Mouse (Mus musculus) hindbrain, postnatal 0 days (tissue): ENCODE data around the gene Cep250. TPM values are rescaled to one million over a fixed set of nuclear protein-coding genes. Genes with fewer than 3 reads are reported as not detected.

Experiments used
- ATAC-seq: fragments of 200-750 bp; cut with Nextera tagmentation; 2 replicates; pipeline ENCODE4 v1.8.0; 2017; ENCODE audit warnings: mild to moderate bottlenecking, moderate TSS enrichment, moderate library complexity
- DNase-seq: peaks from one replicate; pipeline ENCODE4 v3.0.0-alpha.2; 2015; ENCODE audit warnings: low spot score
- H3K27ac ChIP-seq: fragments of 300-500 bp; sonication (generic); 2 replicates; pipeline ENCODE4 v1.5.1; 2014; ENCODE audit warnings: mild to moderate bottlenecking
- H3K27me3 ChIP-seq: fragments of 300-500 bp; sonication (generic); 2 replicates; pipeline ENCODE4 v1.6.1; 2014; ENCODE audit warnings: low read length, mixed read lengths; ENCODE audit not compliant: insufficient read depth
- H3K36me3 ChIP-seq: fragments of 300-500 bp; sonication (generic); 2 replicates; pipeline ENCODE4 v1.6.1; 2014; ENCODE audit warnings: low read length, mixed read lengths; ENCODE audit not compliant: insufficient read depth
- H3K4me1 ChIP-seq: fragments of 300-500 bp; sonication (generic); 2 replicates; pipeline ENCODE4 v1.6.1; 2014; ENCODE audit warnings: antibody characterized with exemption, low read length, mixed read lengths; ENCODE audit not compliant: insufficient read depth
- H3K4me2 ChIP-seq: fragments of 300-500 bp; sonication (generic); 2 replicates; pipeline ENCODE4 v1.6.1; 2014; ENCODE audit warnings: low read depth, mild to moderate bottlenecking, low read length, moderate library complexity, mixed read lengths
- H3K4me3 ChIP-seq: fragments of 300-500 bp; sonication (generic); 2 replicates; pipeline ENCODE4 v1.5.1; 2014; ENCODE audit warnings: low read length
- H3K9ac ChIP-seq: fragments of 300-500 bp; sonication (generic); replicated peaks from 2 replicates; pipeline ENCODE4 v1.6.1; 2014; ENCODE audit warnings: mild to moderate bottlenecking, low read length, moderate library complexity, mixed read lengths
- H3K9me3 ChIP-seq: fragments of 300-500 bp; sonication (generic); 2 replicates; pipeline ENCODE4 v1.6.1; 2016; ENCODE audit warnings: low read length, mixed read lengths
- CTCF ChIP-seq: IDR thresholded peaks from 2 replicates; pipeline ENCODE4 v1.5.1; 2016; ENCODE audit warnings: antibody characterized with exemption, control low read depth, low read depth
- WGBS: fragments of 180-500 bp; shearing (Covaris S2); extraction: QIAGEN DNeasy Blood & Tissue Kit; methylation state at CpG from one replicate; pipeline ENCODE4 v1.1.7; 2014; 5-methylcytosine and 5-hydroxymethylcytosine counted together
- polyA plus RNA-seq: library from polyadenylated mRNA; unstranded; fragments of >200 nt; fragmentation: Nextera tagmentation; extraction: Ambion mirVana; gene quantifications from 2 replicates; pipeline ENCODE4 v1.2.1, GENCODE M21; 2015
- total RNA-seq: library from RNA; depleted of rRNA; stranded (reverse); fragments of >200 nt; gene quantifications from 2 replicates; pipeline ENCODE4 v1.2.3, GENCODE M21; 2014; rRNA removed

Gene Cep250
- total and polyA plus RNA-seq, 2 experiments from 2014 or later: 13.1 to 24.9 TPM

DNA sequence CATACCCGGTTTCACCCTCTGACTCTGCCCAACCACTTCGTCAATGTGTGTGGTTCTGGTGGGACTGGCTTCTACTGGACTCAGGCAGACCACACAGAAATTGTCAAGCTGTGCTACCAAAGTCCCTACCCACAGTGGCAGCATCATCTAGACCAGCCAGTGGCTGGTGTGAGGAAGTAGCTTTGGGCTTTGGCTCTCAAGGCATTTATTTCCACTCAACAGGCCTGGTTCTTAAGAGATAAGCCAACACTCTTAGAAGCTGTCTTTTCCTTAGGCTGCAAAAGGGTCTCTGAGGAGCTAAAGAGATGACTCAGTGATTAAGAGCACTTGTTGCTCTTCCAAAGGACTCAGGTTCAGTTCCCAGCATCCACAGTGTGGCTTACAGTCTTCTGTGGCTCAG lies 65.5 kb downstream of the Cep250 start:
- 81% methylated on average over 2 of the region's 2 CpGs for WGBS

DNA sequence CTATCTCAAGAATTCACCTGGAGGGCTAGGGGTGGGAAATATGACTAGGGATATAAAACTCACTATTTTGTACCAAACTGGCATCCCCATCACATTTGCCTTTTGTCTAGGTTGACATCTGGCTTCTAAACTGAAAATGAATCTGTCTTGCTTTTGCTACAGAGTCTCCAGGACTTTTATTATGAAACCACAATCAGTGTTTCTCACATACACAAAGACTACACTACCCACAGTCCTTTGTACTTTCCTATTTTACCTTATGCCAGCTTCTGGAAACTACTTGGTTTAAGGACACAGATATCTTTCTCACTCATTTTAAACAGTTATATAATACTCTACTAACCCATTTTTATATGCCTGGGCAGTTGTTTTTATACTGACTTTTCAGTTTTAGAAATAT lies 69.2 kb downstream of the Cep250 start:
- Histone ChIP-seq H3K9ac (no peak overlapping the region), H3K4me2 (no peak overlapping the region), H3K27me3 (no peaks in the 10 kb centered on the region), H3K27ac (no peak overlapping the region), H3K4me1 (no peaks in the 10 kb centered on the region), H3K9me3 (no peaks in the 10 kb centered on the region), H3K36me3 (no peaks in the 10 kb centered on the region), H3K4me3 (no peak overlapping the region)
- ATAC-seq (no peak), DNase-seq (peak; percentile 31)
- TF ChIP-seq CTCF: no peak

More for the DNA sequence above, 65.5 kb downstream of the Cep250 start:
- Histone ChIP-seq H3K9ac (no peak overlapping the region), H3K27ac (no peak overlapping the region), H3K27me3 (no peaks in the 10 kb centered on the region), H3K36me3 (peaks cover 26% of the 10 kb centered on the region; the same call in 1 of the 2 replicates), H3K9me3 (no peaks in the 10 kb centered on the region), H3K4me3 (no peak overlapping the region), H3K4me1 (no peaks in the 10 kb centered on the region), H3K4me2 (no peak overlapping the region)
- no peak for DNase-seq
- ATAC-seq: no peak
- TF ChIP-seq CTCF: no peak

DNA sequence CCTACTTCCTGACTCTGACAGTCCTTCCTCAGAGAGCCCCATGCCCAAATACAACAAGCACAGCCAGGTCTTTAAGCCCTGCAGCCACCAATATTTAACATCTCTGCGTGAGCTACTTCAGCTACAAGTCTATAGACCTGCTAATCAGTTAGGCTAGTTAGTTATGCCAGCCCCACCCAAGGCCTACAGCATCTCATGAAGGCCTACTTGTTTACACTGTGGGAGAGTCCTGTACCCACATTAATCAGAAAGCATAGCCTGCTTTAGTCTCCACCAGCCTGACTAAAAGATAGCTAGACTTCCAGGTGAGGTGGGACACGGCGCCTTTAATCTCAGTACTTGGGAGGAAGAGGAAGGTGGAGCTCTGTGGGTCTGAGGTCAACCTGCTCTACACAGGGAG lies 83.1 kb downstream of the Cep250 start:
- Histone ChIP-seq H3K9ac (no peak overlapping the region), H3K4me1 (no peaks in the 10 kb centered on the region), H3K4me3 (no peak overlapping the region), H3K36me3 (no peaks in the 10 kb centered on the region), H3K27me3 (no peaks in the 10 kb centered on the region), H3K27ac (no peak overlapping the region), H3K4me2 (no peak overlapping the region), H3K9me3 (no peaks in the 10 kb centered on the region)
- 89% methylated on average over 3 of the region's 3 CpGs for WGBS
- ATAC-seq (no peak), DNase-seq (no peak)
- TF ChIP-seq CTCF: no peak

DNA sequence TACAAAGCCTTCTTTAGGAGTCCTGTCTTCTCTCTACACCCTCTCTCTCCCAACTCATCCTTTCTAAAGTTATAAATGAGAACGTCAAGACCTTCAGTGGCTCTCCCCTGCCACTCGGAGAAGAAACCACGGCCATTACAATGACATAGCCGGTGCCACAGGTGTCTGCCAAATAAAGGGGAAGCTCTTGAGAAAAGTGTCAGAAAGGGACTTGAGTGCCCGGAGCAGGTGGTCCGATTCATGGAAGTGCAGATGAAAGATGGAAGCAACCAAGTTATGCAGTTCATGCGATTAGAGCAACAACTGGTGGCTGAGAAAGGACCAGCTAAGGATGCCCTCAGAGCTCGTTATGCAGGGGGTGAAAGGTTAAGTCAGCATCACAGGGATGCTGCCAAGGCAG lies 86.6 kb downstream of the Cep250 start:
- H3K27me3 ChIP-seq: no peaks in the 10 kb centered on the region
- no peaks in the 10 kb centered on the region for H3K9me3 ChIP-seq
- ATAC-seq (no peak), DNase-seq (no peak)
- H3K27ac ChIP-seq: no peak overlapping the region
- no peak overlapping the region for H3K4me3 ChIP-seq
- no peaks in the 10 kb centered on the region for H3K36me3 ChIP-seq
- H3K9ac ChIP-seq: no peak overlapping the region
- H3K4me2 ChIP-seq: no peak overlapping the region
- H3K4me1 ChIP-seq: no peaks in the 10 kb centered on the region
- 81% methylated on average over 8 of the region's 8 CpGs for WGBS
- no peak for TF ChIP-seq CTCF

DNA sequence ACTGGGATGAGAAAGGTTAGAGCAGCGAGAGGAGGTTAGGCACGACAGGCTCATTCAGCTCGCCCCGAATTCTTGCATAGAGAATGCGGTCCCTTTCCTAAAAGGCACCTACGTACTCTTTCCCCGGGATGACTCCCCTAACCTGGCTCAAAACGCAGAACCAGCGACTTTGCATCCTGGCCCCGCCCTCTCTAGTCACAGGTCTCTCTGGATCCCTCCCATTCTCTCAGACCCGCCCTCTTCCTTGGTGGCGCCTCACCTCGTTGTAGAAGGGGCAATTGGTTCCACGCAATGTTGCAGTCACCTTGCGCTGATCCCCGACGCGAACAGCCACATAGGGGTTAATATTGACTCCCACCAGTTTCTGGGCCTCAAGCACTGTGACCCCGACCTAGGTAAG lies 91.7 kb downstream of the Cep250 start:
- no peaks in the 10 kb centered on the region for H3K9me3 ChIP-seq
- H3K9ac ChIP-seq: no peak overlapping the region
- no peaks in the 10 kb centered on the region for H3K36me3 ChIP-seq
- H3K4me3 ChIP-seq: no peak overlapping the region
- 9% methylated on average over 19 of the region's 19 CpGs for WGBS
- ATAC-seq (no peak), DNase-seq (no peak)
- no peak for TF ChIP-seq CTCF
- H3K4me2 ChIP-seq: peak overlapping the region; percentile 28; the same call in 1 of the 2 replicates
- H3K4me1 ChIP-seq: no peaks in the 10 kb centered on the region
- no peak overlapping the region for H3K27ac ChIP-seq
- H3K27me3 ChIP-seq: no peaks in the 10 kb centered on the region

Other genes with a start within 250 kb of the Cep250 start
- 32.0 and 40.7 TPM in 2 replicates for gene Edem2, start 227.0 kb upstream of the Cep250 start, total RNA-seq
- gene Edem2, start 227.0 kb upstream of the Cep250 start, polyA plus RNA-seq: 27.9 and 35.2 TPM in 2 replicates
- gene Gm17581, start 220.6 kb upstream of the Cep250 start, total RNA-seq: not detected in 2 replicates
- gene Gm17581, start 220.6 kb upstream of the Cep250 start, polyA plus RNA-seq: not detected in 2 replicates
- 1.1 and 1.4 TPM in 2 replicates for gene Procr, start 205.3 kb upstream of the Cep250 start, total RNA-seq
- 1.6 and 2.6 TPM in 2 replicates for gene Procr, start 205.3 kb upstream of the Cep250 start, polyA plus RNA-seq
- 161 and 179 TPM in 2 replicates for gene Mmp24, start 181.1 kb upstream of the Cep250 start, total RNA-seq
- 12.2 and 12.4 TPM in 2 replicates for gene Mmp24, start 181.1 kb upstream of the Cep250 start, polyA plus RNA-seq
- 31.9 and 35.4 TPM in 2 replicates for gene BC029722, start 137.0 kb upstream of the Cep250 start, total RNA-seq
- gene BC029722, start 137.0 kb upstream of the Cep250 start, polyA plus RNA-seq: 52.2 and 53.4 TPM in 2 replicates
- 105 and 110 TPM in 2 replicates for gene Eif6, start 129.5 kb upstream of the Cep250 start, total RNA-seq
- gene Eif6, start 129.5 kb upstream of the Cep250 start, polyA plus RNA-seq: 138 and 144 TPM in 2 replicates
- not detected in 2 replicates for gene Fam83c, start 121.6 kb upstream of the Cep250 start, total RNA-seq
- 0.10 and 0.15 TPM in 2 replicates for gene Fam83c, start 121.6 kb upstream of the Cep250 start, polyA plus RNA-seq
- 38.0 and 39.4 TPM in 2 replicates for gene Uqcc1, start 26.1 kb upstream of the Cep250 start, total RNA-seq
- 55.6 and 61.4 TPM in 2 replicates for gene Uqcc1, start 26.1 kb upstream of the Cep250 start, polyA plus RNA-seq
- not detected in 2 replicates for gene Gm15557, start 15.7 kb upstream of the Cep250 start, total RNA-seq
- gene Gm15557, start 15.7 kb upstream of the Cep250 start, polyA plus RNA-seq: not detected in 2 replicates
- gene Gdf5, start 11.1 kb upstream of the Cep250 start, total RNA-seq: 1.3 and 3.4 TPM in 2 replicates
- gene Gdf5, start 11.1 kb upstream of the Cep250 start, polyA plus RNA-seq: 0.95 and 1.3 TPM in 2 replicates
- 0.50 and 1.3 TPM in 2 replicates for gene 6430550D23Rik, start 51.5 kb downstream of the Cep250 start, total RNA-seq
- 0.97 and 1.4 TPM in 2 replicates for gene 6430550D23Rik, start 51.5 kb downstream of the Cep250 start, polyA plus RNA-seq
- 288 and 352 TPM in 2 replicates for gene Ergic3, start 51.6 kb downstream of the Cep250 start, total RNA-seq
- 430 and 472 TPM in 2 replicates for gene Ergic3, start 51.6 kb downstream of the Cep250 start, polyA plus RNA-seq
- gene Fer1l4, start 96.5 kb downstream of the Cep250 start, total RNA-seq: not detected in 2 replicates
- 0.15 TPM in 1 of 2 replicates, not detected in the other for gene Fer1l4, start 96.5 kb downstream of the Cep250 start, polyA plus RNA-seq
- 7.9 and 18.5 TPM in 2 replicates for gene Spag4, start 108.7 kb downstream of the Cep250 start, total RNA-seq
- gene Spag4, start 108.7 kb downstream of the Cep250 start, polyA plus RNA-seq: 8.3 and 8.7 TPM in 2 replicates
- 49.8 and 65.0 TPM in 2 replicates for gene Cpne1, start 155.5 kb downstream of the Cep250 start, total RNA-seq
- 12.8 and 16.4 TPM in 2 replicates for gene Cpne1, start 155.5 kb downstream of the Cep250 start, polyA plus RNA-seq
- 27.1 and 33.9 TPM in 2 replicates for gene Rbm12, start 155.5 kb downstream of the Cep250 start, total RNA-seq
- 15.5 and 16.9 TPM in 2 replicates for gene Rbm12, start 155.5 kb downstream of the Cep250 start, polyA plus RNA-seq
- 46.0 and 82.1 TPM in 2 replicates for gene Gm28036, start 170.6 kb downstream of the Cep250 start, total RNA-seq
- 10.6 and 12.0 TPM in 2 replicates for gene Gm28036, start 170.6 kb downstream of the Cep250 start, polyA plus RNA-seq
- 113 and 152 TPM in 2 replicates for gene Romo1, start 187.6 kb downstream of the Cep250 start, total RNA-seq
- gene Romo1, start 187.6 kb downstream of the Cep250 start, polyA plus RNA-seq: 604 and 613 TPM in 2 replicates
- 42.2 and 49.2 TPM in 2 replicates for gene Nfs1, start 187.7 kb downstream of the Cep250 start, total RNA-seq
- 37.5 and 39.2 TPM in 2 replicates for gene Nfs1, start 187.7 kb downstream of the Cep250 start, polyA plus RNA-seq
- gene Rbm39, start 223.8 kb downstream of the Cep250 start, total RNA-seq: 250 and 341 TPM in 2 replicates
- gene Rbm39, start 223.8 kb downstream of the Cep250 start, polyA plus RNA-seq: 448 and 480 TPM in 2 replicates
- gene Phf20, start 240.0 kb downstream of the Cep250 start, total RNA-seq: 27.3 and 31.0 TPM in 2 replicates
- gene Phf20, start 240.0 kb downstream of the Cep250 start, polyA plus RNA-seq: 100 and 105 TPM in 2 replicates